Mouse (Mus musculus): Measurements from ENCODE around the gene Cdpf1. TPM values are rescaled to one million over a fixed set of nuclear protein-coding genes. Genes with fewer than 3 reads are reported as not detected.
"Not testable (repeated sequence)": the region's sequence is repeated elsewhere in the genome, so short reads cannot be mapped to it uniquely, and the experiment has no call there.

Gene Cdpf1
- polyA plus RNA-seq, 1 experiment from 2014 or later = 26.3 TPM

GRCm38 (mm10) chr15:85778891-85779290 lies 32.6 kb downstream of the Cdpf1 start:
- H3K36me3 ChIP-seq (ENCODE audit: control insufficient read depth, insufficient read depth, low read length); ATAC-seq; H3K9me3 ChIP-seq (replicated peaks; ENCODE audit: control insufficient read depth, low read length, poor library complexity, severe bottlenecking); H3K4me2 ChIP-seq (ENCODE audit: low read length); H3K27me3 ChIP-seq (ENCODE audit: control insufficient read depth, insufficient read depth, low read depth, low read length); H3K27ac ChIP-seq (ENCODE audit: low read length); H3K4me1 ChIP-seq (ENCODE audit: control insufficient read depth, insufficient read depth, low read length); H3K9ac ChIP-seq (ENCODE audit: low read depth, low read length); H3K4me3 ChIP-seq (ENCODE audit: low read depth, low read length): not testable (repeated sequence)
- WGBS = 92% methylated on average over 6 of the region's 6 CpGs

- Histone ChIP-seq H3K4me2 (ENCODE audit: low read length) (no peak overlapping the region), H3K36me3 (ENCODE audit: control insufficient read depth, insufficient read depth, low read length) (no peaks in the 10 kb centered on the region), H3K27ac (ENCODE audit: low read length) (no peak overlapping the region), H3K9ac (ENCODE audit: low read depth, low read length) (no peak overlapping the region), H3K4me3 (ENCODE audit: low read depth, low read length) (no peak overlapping the region), H3K4me1 (ENCODE audit: control insufficient read depth, insufficient read depth, low read length) (no peaks in the 10 kb centered on the region), H3K27me3 (ENCODE audit: control insufficient read depth, insufficient read depth, low read depth, low read length) (no peaks in the 10 kb centered on the region), H3K9me3 (replicated peaks; ENCODE audit: control insufficient read depth, low read length, poor library complexity, severe bottlenecking) (no peaks in the 10 kb centered on the region)
- ATAC-seq = no peak
- WGBS = 76% methylated on average over 5 of the region's 5 CpGs
These were observed 34.7 kb downstream of the Cdpf1 start for GRCm38 (mm10) chr15:85776771-85777170.

- no peaks in the 10 kb centered on the region for H3K27me3 ChIP-seq (ENCODE audit: control insufficient read depth, insufficient read depth, low read depth, low read length)
- no peak overlapping the region for H3K4me3 ChIP-seq (ENCODE audit: low read depth, low read length)
- H3K36me3 ChIP-seq (ENCODE audit: control insufficient read depth, insufficient read depth, low read length) = no peaks in the 10 kb centered on the region
- H3K4me1 ChIP-seq (ENCODE audit: control insufficient read depth, insufficient read depth, low read length) = no peaks in the 10 kb centered on the region
- H3K4me2 ChIP-seq (ENCODE audit: low read length) = no peak overlapping the region
- 82% methylated on average over 1 of the region's 2 CpGs for WGBS
- no peak for ATAC-seq
- no peak overlapping the region for H3K9ac ChIP-seq (ENCODE audit: low read depth, low read length)
- H3K9me3 ChIP-seq (replicated peaks; ENCODE audit: control insufficient read depth, low read length, poor library complexity, severe bottlenecking) = no peaks in the 10 kb centered on the region
- no peak overlapping the region for H3K27ac ChIP-seq (ENCODE audit: low read length)
These were observed 35.3 kb downstream of the Cdpf1 start for GRCm38 (mm10) chr15:85776241-85776640.

GRCm38 (mm10) chr15:85775001-85775400 lies 36.5 kb downstream of the Cdpf1 start:
- Histone ChIP-seq H3K27ac (ENCODE audit: low read length) (no peak overlapping the region), H3K27me3 (ENCODE audit: control insufficient read depth, insufficient read depth, low read depth, low read length) (no peaks in the 10 kb centered on the region), H3K4me1 (ENCODE audit: control insufficient read depth, insufficient read depth, low read length) (no peaks in the 10 kb centered on the region), H3K9me3 (replicated peaks; ENCODE audit: control insufficient read depth, low read length, poor library complexity, severe bottlenecking) (no peaks in the 10 kb centered on the region), H3K4me3 (ENCODE audit: low read depth, low read length) (no peak overlapping the region), H3K9ac (ENCODE audit: low read depth, low read length) (no peak overlapping the region), H3K36me3 (ENCODE audit: control insufficient read depth, insufficient read depth, low read length) (no peaks in the 10 kb centered on the region), H3K4me2 (ENCODE audit: low read length) (no peak overlapping the region)
- WGBS = 88% methylated on average over 7 of the region's 7 CpGs
- no peak for ATAC-seq

- no peak for ATAC-seq
- H3K9me3 ChIP-seq (replicated peaks; ENCODE audit: control insufficient read depth, low read length, poor library complexity, severe bottlenecking) = no peaks in the 10 kb centered on the region
- no peak overlapping the region for H3K27ac ChIP-seq (ENCODE audit: low read length)
- H3K4me3 ChIP-seq (ENCODE audit: low read depth, low read length) = no peak overlapping the region
- H3K27me3 ChIP-seq (ENCODE audit: control insufficient read depth, insufficient read depth, low read depth, low read length) = no peaks in the 10 kb centered on the region
- H3K4me1 ChIP-seq (ENCODE audit: control insufficient read depth, insufficient read depth, low read length) = no peaks in the 10 kb centered on the region
- 94% methylated on average over 9 of the region's 9 CpGs for WGBS
- no peak overlapping the region for H3K9ac ChIP-seq (ENCODE audit: low read depth, low read length)
- H3K4me2 ChIP-seq (ENCODE audit: low read length) = no peak overlapping the region
- H3K36me3 ChIP-seq (ENCODE audit: control insufficient read depth, insufficient read depth, low read length) = no peaks in the 10 kb centered on the region
These were observed 37.1 kb downstream of the Cdpf1 start for GRCm38 (mm10) chr15:85774419-85774818.

GRCm38 (mm10) chr15:85772146-85772740 lies 39.3 kb downstream of the Cdpf1 start:
- Histone ChIP-seq H3K4me2 (ENCODE audit: low read length) (no peak overlapping the region), H3K4me1 (ENCODE audit: control insufficient read depth, insufficient read depth, low read length) (no peaks in the 10 kb centered on the region), H3K27ac (ENCODE audit: low read length) (no peak overlapping the region), H3K9me3 (replicated peaks; ENCODE audit: control insufficient read depth, low read length, poor library complexity, severe bottlenecking) (no peaks in the 10 kb centered on the region), H3K4me3 (ENCODE audit: low read depth, low read length) (no peak overlapping the region), H3K9ac (ENCODE audit: low read depth, low read length) (no peak overlapping the region), H3K27me3 (ENCODE audit: control insufficient read depth, insufficient read depth, low read depth, low read length) (no peaks in the 10 kb centered on the region), H3K36me3 (ENCODE audit: control insufficient read depth, insufficient read depth, low read length) (no peaks in the 10 kb centered on the region)
- 83% methylated on average over 11 of the region's 11 CpGs for WGBS
- ATAC-seq = no peak

GRCm38 (mm10) chr15:85771306-85772121 lies 40.0 kb downstream of the Cdpf1 start:
- Histone ChIP-seq H3K9me3 (replicated peaks; ENCODE audit: control insufficient read depth, low read length, poor library complexity, severe bottlenecking) (no peaks in the 10 kb centered on the region), H3K9ac (ENCODE audit: low read depth, low read length) (no peak overlapping the region), H3K4me3 (ENCODE audit: low read depth, low read length) (no peak overlapping the region), H3K27ac (ENCODE audit: low read length) (no peak overlapping the region), H3K4me1 (ENCODE audit: control insufficient read depth, insufficient read depth, low read length) (no peaks in the 10 kb centered on the region), H3K36me3 (ENCODE audit: control insufficient read depth, insufficient read depth, low read length) (no peaks in the 10 kb centered on the region), H3K27me3 (ENCODE audit: control insufficient read depth, insufficient read depth, low read depth, low read length) (no peaks in the 10 kb centered on the region), H3K4me2 (ENCODE audit: low read length) (no peak overlapping the region)
- ATAC-seq = no peak
- WGBS = 89% methylated on average over 17 of the region's 17 CpGs

- 96% methylated on average over 8 of the region's 8 CpGs for WGBS
- Histone ChIP-seq H3K4me1 (ENCODE audit: control insufficient read depth, insufficient read depth, low read length) (no peaks in the 10 kb centered on the region), H3K27ac (ENCODE audit: low read length) (no peak overlapping the region), H3K9me3 (replicated peaks; ENCODE audit: control insufficient read depth, low read length, poor library complexity, severe bottlenecking) (no peaks in the 10 kb centered on the region), H3K36me3 (ENCODE audit: control insufficient read depth, insufficient read depth, low read length) (no peaks in the 10 kb centered on the region), H3K4me3 (ENCODE audit: low read depth, low read length) (no peak overlapping the region), H3K27me3 (ENCODE audit: control insufficient read depth, insufficient read depth, low read depth, low read length) (no peaks in the 10 kb centered on the region), H3K9ac (ENCODE audit: low read depth, low read length) (no peak overlapping the region), H3K4me2 (ENCODE audit: low read length) (no peak overlapping the region)
- ATAC-seq = no peak
These were observed 42.5 kb downstream of the Cdpf1 start for GRCm38 (mm10) chr15:85768991-85769390.

- Histone ChIP-seq H3K4me2 (ENCODE audit: low read length) (no peak overlapping the region), H3K9ac (ENCODE audit: low read depth, low read length) (no peak overlapping the region), H3K4me3 (ENCODE audit: low read depth, low read length) (no peak overlapping the region), H3K36me3 (ENCODE audit: control insufficient read depth, insufficient read depth, low read length) (no peaks in the 10 kb centered on the region), H3K4me1 (ENCODE audit: control insufficient read depth, insufficient read depth, low read length) (no peaks in the 10 kb centered on the region), H3K9me3 (replicated peaks; ENCODE audit: control insufficient read depth, low read length, poor library complexity, severe bottlenecking) (no peaks in the 10 kb centered on the region), H3K27me3 (ENCODE audit: control insufficient read depth, insufficient read depth, low read depth, low read length) (no peaks in the 10 kb centered on the region), H3K27ac (ENCODE audit: low read length) (no peak overlapping the region)
- ATAC-seq = no peak
- 93% methylated on average over 5 of the region's 5 CpGs for WGBS
These were observed 44.8 kb downstream of the Cdpf1 start for GRCm38 (mm10) chr15:85766677-85767076.

Measured in midbrain, embryonic 16.5 days (tissue).